Mouse (Mus musculus) MEL (cell line): ENCODE measurements around the gene Pik3ca. TPM values are rescaled to one million over a fixed set of nuclear protein-coding genes. Genes with fewer than 3 reads are reported as not detected.

Source experiments
- DNase-seq: peaks from one replicate; pipeline ENCODE4 v3.0.0; 2011; ENCODE audit warnings: low read depth, low spot score
- H3K27ac ChIP-seq: 2 replicates; pipeline ENCODE4 v1.5.1; 2012; ENCODE audit warnings: low read depth, mild to moderate bottlenecking, control low read depth, low read length, moderate library complexity; ENCODE audit not compliant: control insufficient read depth
- H3K27me3 ChIP-seq, 2 experiments: fragments of 150-350 bp in 1 of 2; sonication (generic) in 1 of 2; 2 replicates each; pipeline ENCODE4 v1.6.1; 2012; ENCODE audit warnings: low read length in 2 of 2, mild to moderate bottlenecking in 2 of 2, improper control_type of control experiment in 1 of 2, moderate library complexity in 1 of 2; ENCODE audit not compliant: insufficient read depth in 2 of 2, control insufficient read depth in 1 of 2
- H3K36me3 ChIP-seq, 2 experiments: 2 replicates each; pipeline ENCODE4 v1.6.1; 2012 to 2014; ENCODE audit warnings: low read length in 2 of 2, improper control_type of control experiment in 1 of 2, inconsistent platforms in 1 of 2, mild to moderate bottlenecking in 1 of 2; ENCODE audit not compliant: insufficient read depth in 2 of 2, control insufficient read depth in 1 of 2
- H3K4me1 ChIP-seq, 2 experiments: fragments of 150-350 bp in 1 of 2; sonication (generic) in 1 of 2; 2 replicates each; pipeline ENCODE4 v1.6.1; 2012; ENCODE audit warnings: low read length in 2 of 2, improper control_type of control experiment in 1 of 2, mild to moderate bottlenecking in 1 of 2; ENCODE audit not compliant: insufficient read depth in 2 of 2, control insufficient read depth in 1 of 2
- H3K4me3 ChIP-seq, 2 experiments: fragments of 150-350 bp in 1 of 2; sonication (generic) in 1 of 2; 2 replicates each; pipeline ENCODE4 v1.5.1; 2012; ENCODE audit warnings: low read depth in 2 of 2, low read length in 2 of 2, mild to moderate bottlenecking in 2 of 2, moderate library complexity in 2 of 2, control low read depth in 1 of 2, improper control_type of control experiment in 1 of 2; ENCODE audit not compliant: control insufficient read depth in 1 of 2, insufficient read depth in 1 of 2
- H3K79me2 ChIP-seq: 2 replicates; pipeline ENCODE4 v1.6.1; 2012; ENCODE audit warnings: mild to moderate bottlenecking, low read length, moderate library complexity; ENCODE audit not compliant: control insufficient read depth, poor library complexity, insufficient read depth
- H3K9ac ChIP-seq: 2 replicates; pipeline ENCODE4 v1.6.1; 2012; ENCODE audit warnings: low read depth, mild to moderate bottlenecking, control low read depth, low read length, moderate library complexity; ENCODE audit not compliant: control insufficient read depth, poor library complexity, severe bottlenecking
- H3K9me3 ChIP-seq: fragments of 150-350 bp; sonication (generic); replicated peaks from 2 replicates; pipeline ENCODE4 v1.6.1; 2012; ENCODE audit warnings: mild to moderate bottlenecking, low read length, improper control_type of control experiment, moderate library complexity; ENCODE audit not compliant: insufficient read depth
- BHLHE40 ChIP-seq: IDR thresholded peaks from 2 replicates; pipeline ENCODE4 v1.6.1; 2012; ENCODE audit warnings: low read depth, mild to moderate bottlenecking, inconsistent platforms, low read length, improper control_type of control experiment, borderline replicate concordance
- CHD1 ChIP-seq: IDR thresholded peaks from 2 replicates; pipeline ENCODE4 v1.6.1; 2012; ENCODE audit warnings: low read depth, mild to moderate bottlenecking, inconsistent platforms, low read length, improper control_type of control experiment
- CHD2 ChIP-seq: IDR thresholded peaks from 2 replicates; pipeline ENCODE4 v1.6.1; 2011; ENCODE audit warnings: low read length, improper control_type of control experiment
- E2F4 ChIP-seq: IDR thresholded peaks from 2 replicates; pipeline ENCODE4 v1.6.1; 2011; ENCODE audit warnings: low read depth, low read length, improper control_type of control experiment, borderline replicate concordance
- EP300 ChIP-seq, 2 experiments: IDR thresholded peaks; 2 replicates each; pipeline ENCODE4 v1.6.1; 2011; ENCODE audit warnings: improper control_type of control experiment in 2 of 2, low read length in 2 of 2, low read depth in 1 of 2, mild to moderate bottlenecking in 1 of 2
- HCFC1 ChIP-seq: IDR thresholded peaks from 2 replicates; pipeline ENCODE4 v1.6.1; 2012; ENCODE audit warnings: low read depth, mild to moderate bottlenecking, inconsistent platforms, low read length, improper control_type of control experiment, moderate library complexity
- JUND ChIP-seq: IDR thresholded peaks from 2 replicates; pipeline ENCODE4 v1.6.1; 2011; ENCODE audit warnings: low read depth, mild to moderate bottlenecking, improper control_type of control experiment, low read length
- MAFK ChIP-seq: IDR thresholded peaks from 2 replicates; pipeline ENCODE4 v1.6.1; 2011; ENCODE audit warnings: low read depth, mild to moderate bottlenecking, low read length, improper control_type of control experiment, borderline replicate concordance
- MAX ChIP-seq: IDR thresholded peaks from 2 replicates; pipeline ENCODE4 v1.6.1; 2011; ENCODE audit warnings: low read length, improper control_type of control experiment
- MEF2A ChIP-seq: IDR thresholded peaks from 2 replicates; pipeline ENCODE4 v1.6.1; 2014; ENCODE audit warnings: low read depth, mild to moderate bottlenecking, inconsistent platforms, low read length, improper control_type of control experiment; ENCODE audit not compliant: poor library complexity, insufficient replicate concordance, severe bottlenecking; ENCODE audit errors: extremely low read depth
- MXI1 ChIP-seq: IDR thresholded peaks from 2 replicates; pipeline ENCODE4 v1.6.1; 2011; ENCODE audit warnings: mild to moderate bottlenecking, low read depth, low read length, improper control_type of control experiment
- MYB ChIP-seq: IDR thresholded peaks from 2 replicates; pipeline ENCODE4 v1.6.1; 2011; ENCODE audit warnings: mild to moderate bottlenecking, low read depth, low read length, improper control_type of control experiment
- MYC ChIP-seq: IDR thresholded peaks from 2 replicates; pipeline ENCODE4 v1.6.1; 2011; ENCODE audit warnings: low read depth, mild to moderate bottlenecking, low read length, improper control_type of control experiment, moderate library complexity
- POLR2AphosphoS2 ChIP-seq: IDR thresholded peaks from 2 replicates; pipeline ENCODE4 v1.6.1; 2011; ENCODE audit warnings: low read length, improper control_type of control experiment
- POLR2AphosphoS5 ChIP-seq: IDR thresholded peaks from 2 replicates; pipeline ENCODE4 v1.6.1; 2012; ENCODE audit warnings: low read depth, borderline replicate concordance, mild to moderate bottlenecking, inconsistent platforms, low read length, moderate library complexity, mixed read lengths
- RCOR1 ChIP-seq: IDR thresholded peaks from 2 replicates; pipeline ENCODE4 v1.6.1; 2012; ENCODE audit warnings: low read depth, mild to moderate bottlenecking, inconsistent platforms, low read length, improper control_type of control experiment
- SIN3A ChIP-seq: IDR thresholded peaks from 2 replicates; pipeline ENCODE4 v1.6.1; 2012; ENCODE audit warnings: low read length, improper control_type of control experiment, inconsistent platforms
- SMC3 ChIP-seq: IDR thresholded peaks from 2 replicates; pipeline ENCODE4 v1.6.1; 2011; ENCODE audit warnings: low read depth, low read length, improper control_type of control experiment
- TAL1 ChIP-seq: IDR thresholded peaks from 2 replicates; pipeline ENCODE4 v1.6.1; 2012; ENCODE audit warnings: mild to moderate bottlenecking, inconsistent platforms, low read length, moderate library complexity, mixed read lengths
- TBP ChIP-seq: IDR thresholded peaks from 2 replicates; pipeline ENCODE4 v1.8.0; 2011; ENCODE audit warnings: low read depth, low read length, improper control_type of control experiment
- UBTF ChIP-seq: IDR thresholded peaks from 2 replicates; pipeline ENCODE4 v1.6.1; 2012; ENCODE audit warnings: low read depth, mild to moderate bottlenecking, inconsistent platforms, low read length, improper control_type of control experiment, moderate library complexity, borderline replicate concordance; ENCODE audit not compliant: insufficient read depth
- ZKSCAN1 ChIP-seq: IDR thresholded peaks from 2 replicates; pipeline ENCODE4 v1.6.1; 2012; ENCODE audit warnings: low read depth, mild to moderate bottlenecking, inconsistent platforms, low read length, improper control_type of control experiment, moderate library complexity
- polyA plus RNA-seq, 2 experiments: library from polyadenylated mRNA; stranded (reverse) in 1 of 2; unstranded in 1 of 2; fragments of >175 nt in 1 of 2; fragments of >200 nt in 1 of 2; gene quantifications; 2 replicates each; pipeline versions ENCODE4 v1.2.1 to v1.2.4; 2012; ENCODE audit warnings: low replicate concordance in 2 of 2, low read depth in 1 of 2; ENCODE audit not compliant: insufficient read length in 2 of 2, insufficient read depth in 1 of 2, missing spikeins in 1 of 2
- total RNA-seq: library from RNA; depleted of rRNA; stranded (reverse); fragments of 300-350 nt; gene quantifications from 2 replicates; pipeline ENCODE4 v1.2.3, GENCODE M21; 2012

The Pik3ca gene
- total and polyA plus RNA-seq, 3 experiments, result 11.7 to 13.1 TPM; not detected in 1

GRCm38 (mm10) chr3:32398623-32399022 lies 1.2 kb downstream of the Pik3ca start:
- H3K9ac ChIP-seq, result peak overlapping the region; percentile 3; the same call in 1 of the 2 replicates
- DNase-seq, result peak; percentile 21
- H3K27me3 ChIP-seq, result no peaks in the 10 kb centered on the region
- H3K4me1 ChIP-seq, result peaks cover 2 to 3% of the 10 kb centered on the region in 2 experiments; a peak in 2 of 4 replicates
- peaks cover 36% of the 10 kb centered on the region for H3K79me2 ChIP-seq
- no peak overlapping the region for H3K27ac ChIP-seq
- peak overlapping the region in 1 of 2 experiments; percentile 98; a peak in 2 of 4 replicates for H3K4me3 ChIP-seq
- TF ChIP-seq MAX, result no peak
- no peak for TF ChIP-seq BHLHE40
- TF ChIP-seq E2F4, result no peak
- TF ChIP-seq MYB, result no peak
- TF ChIP-seq CHD1, result no peak
- no peak for TF ChIP-seq POLR2AphosphoS2
- TF ChIP-seq TAL1, result no peak
- TF ChIP-seq SIN3A, result no peak
- TF ChIP-seq RCOR1, result no peak
- no peak for TF ChIP-seq POLR2AphosphoS5
- TF ChIP-seq MEF2A, result no peak
- TF ChIP-seq MAFK, result no peak
- no peak for TF ChIP-seq MXI1
- no peak for TF ChIP-seq HCFC1
- TF ChIP-seq ZKSCAN1, result no peak
- no peaks in the 10 kb centered on the region for H3K9me3 ChIP-seq
- H3K36me3 ChIP-seq, result peaks cover 0 to 4% of the 10 kb centered on the region in 2 experiments; a peak in 1 of 4 replicates

- TF ChIP-seq HCFC1, result no peak
- TF ChIP-seq POLR2AphosphoS5, result no peak
- TF ChIP-seq JUND, result no peak
- TF ChIP-seq TBP, result no peak
- TF ChIP-seq MYC, result no peak
- no peak for TF ChIP-seq UBTF
- no peak for TF ChIP-seq SMC3
- no peak for TF ChIP-seq CHD1
- no peak for TF ChIP-seq CHD2
- no peak for TF ChIP-seq EP300 (IDR thresholded peaks at IDR 0.05; ENCODE audit: low read depth in 1 of 2, low read length in 2 of 2)
- no peaks in the 10 kb centered on the region for H3K9me3 ChIP-seq
- H3K79me2 ChIP-seq, result peaks cover 38% of the 10 kb centered on the region
- peaks cover 2 to 3% of the 10 kb centered on the region in 2 experiments; a peak in 2 of 4 replicates for H3K4me1 ChIP-seq
- H3K27me3 ChIP-seq, result no peaks in the 10 kb centered on the region
- H3K27ac ChIP-seq, result no peak overlapping the region
- H3K36me3 ChIP-seq, result peaks cover 0 to 4% of the 10 kb centered on the region in 2 experiments; a peak in 1 of 4 replicates
- H3K4me3 ChIP-seq, result no peak overlapping the region
- DNase-seq, result no peak
- no peak overlapping the region for H3K9ac ChIP-seq
Observed at GRCm38 (mm10) chr3:32399381-32399780, 1.9 kb downstream of the Pik3ca start.
